In the genomic region with DNA sequence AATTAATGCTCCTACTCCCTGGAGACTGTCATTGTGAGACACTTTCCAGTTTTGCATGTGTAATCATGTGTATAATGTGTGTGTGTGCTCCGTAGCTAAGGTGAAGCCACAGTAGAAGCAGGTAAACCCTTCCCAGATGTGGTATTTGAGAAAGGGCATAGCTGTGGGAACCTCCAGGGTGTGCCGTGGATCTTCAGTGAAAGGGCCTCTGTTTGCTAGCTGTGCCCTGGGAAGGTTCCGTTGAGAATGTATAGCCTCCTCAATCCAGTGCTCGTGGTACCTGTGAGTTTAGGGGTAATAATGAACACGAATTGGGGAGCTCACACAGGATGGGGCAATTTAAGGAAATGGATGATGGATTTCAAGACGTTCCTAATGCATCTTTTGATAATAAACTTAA, we compare ENCODE assay signal across 33 mouse cellular contexts.
"Had no signal": no experiment of that assay in that cellular context is flagged by ENCODE, and none has a peak within 500 bp of the region (broad histone marks: within the 10 kb centered on the region; RNA-seq: fewer than 3 reads in every experiment).

No protein-coding gene starts in this region.

- H3K27me3 ChIP-seq: hindbrain, embryonic 12.5 days; intestine, embryonic 15.5 days had no signal

- ATAC-seq: hindbrain, embryonic 16.5 days; hindbrain, postnatal 0 days; inflammation-experienced regulatory T-cells, adult 6 months; intestine, embryonic 15.5 days; intestine, embryonic 16.5 days; intestine, postnatal 0 days had no signal

- H3K27ac ChIP-seq: heart, embryonic 13.5 days; heart, embryonic 15.5 days; hindbrain, embryonic 10.5 days; hindbrain, embryonic 12.5 days; hindbrain, embryonic 13.5 days; hindbrain, embryonic 14.5 days; hindbrain, embryonic 15.5 days; hindbrain, postnatal 0 days; intestine, embryonic 15.5 days; kidney, embryonic 15.5 days; kidney, postnatal 0 days; layer of hippocampus, adult 2 months; left cerebral cortex, adult 2 months had no signal

- H3K4me1 ChIP-seq: intestine, embryonic 15.5 days; kidney, embryonic 15.5 days had no signal

- H3K9me3 ChIP-seq: heart, embryonic 13.5 days; heart, embryonic 15.5 days; hindbrain, embryonic 10.5 days; hindbrain, embryonic 12.5 days; hindbrain, embryonic 13.5 days; hindbrain, embryonic 15.5 days; intestine, embryonic 15.5 days; kidney, embryonic 15.5 days had no signal

- H3K9ac ChIP-seq: heart, embryonic 13.5 days; heart, embryonic 15.5 days; hindbrain, embryonic 12.5 days; hindbrain, embryonic 13.5 days; hindbrain, embryonic 14.5 days; hindbrain, embryonic 15.5 days; intestine, embryonic 15.5 days; kidney, embryonic 15.5 days had no signal

- DNase-seq: heart, postnatal 10 days; heart, postnatal 14 days; heart, postnatal 36 days; kidney, adult 11 months; kidney, adult 18-20 months; kidney, adult 2 months; kidney, adult 8-10 months; kidney, adult 9 months; kidney, postnatal 10 days; kidney, postnatal 14 days; kidney, postnatal 25 days; kidney, postnatal 36 days; kidney, postnatal 4 days; layer of hippocampus, adult 9-11 months; layer of hippocampus, postnatal 36 days had no signal

- H3K36me3 ChIP-seq: heart, embryonic 13.5 days; heart, embryonic 15.5 days; hindbrain, embryonic 10.5 days; hindbrain, embryonic 12.5 days; hindbrain, embryonic 13.5 days; hindbrain, embryonic 15.5 days; intestine, embryonic 15.5 days; kidney, embryonic 15.5 days had no signal

- H3K4me2 ChIP-seq: heart, embryonic 11.5 days; heart, embryonic 13.5 days; heart, embryonic 15.5 days; hindbrain, embryonic 12.5 days; hindbrain, embryonic 13.5 days; hindbrain, embryonic 14.5 days; hindbrain, embryonic 15.5 days; intestine, embryonic 15.5 days; kidney, embryonic 15.5 days had no signal

- H3K4me3 ChIP-seq: heart, embryonic 13.5 days; heart, embryonic 15.5 days; hindbrain, embryonic 10.5 days; hindbrain, embryonic 12.5 days; hindbrain, embryonic 13.5 days; hindbrain, embryonic 15.5 days; intestine, embryonic 15.5 days; kidney, embryonic 15.5 days; layer of hippocampus, adult 2 months; left cerebral cortex, adult 2 months had no signal
